Mouse (Mus musculus) CD4-positive helper T cell, adult 2 months (primary cell): ENCODE data around the gene Clpsl2.

Experiments
- DNase-seq: peaks from one replicate; pipeline ENCODE4 v3.0.0-alpha.2; 2012; ENCODE audit warnings: low read depth, missing footprints, low spot score

Gene Clpsl2

DNA sequence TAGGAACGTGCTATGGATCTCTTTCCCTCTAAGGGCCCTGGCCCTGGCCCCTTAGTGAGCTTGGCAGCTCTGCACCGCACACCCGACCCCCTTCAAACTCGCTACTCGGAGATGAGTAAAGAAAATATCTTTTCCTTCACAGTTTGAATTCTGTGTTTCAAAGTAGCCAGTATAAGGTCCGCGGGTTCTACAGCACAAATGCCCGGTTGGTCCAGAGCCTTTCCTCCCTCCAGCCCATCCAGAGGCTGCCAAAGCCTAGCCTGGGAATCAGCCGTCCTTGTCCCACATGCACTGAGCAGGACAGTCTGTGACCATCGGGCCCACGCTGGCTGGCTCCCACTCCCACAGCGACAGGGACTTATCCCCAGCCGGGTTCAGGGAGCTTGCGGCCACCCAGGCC is at the start of gene Clpsl2:
Gene Clpsl2 (plus strand): TSS at position 301 of the 400 bp plus-strand sequence.
- DNase-seq = no peak

DNA sequence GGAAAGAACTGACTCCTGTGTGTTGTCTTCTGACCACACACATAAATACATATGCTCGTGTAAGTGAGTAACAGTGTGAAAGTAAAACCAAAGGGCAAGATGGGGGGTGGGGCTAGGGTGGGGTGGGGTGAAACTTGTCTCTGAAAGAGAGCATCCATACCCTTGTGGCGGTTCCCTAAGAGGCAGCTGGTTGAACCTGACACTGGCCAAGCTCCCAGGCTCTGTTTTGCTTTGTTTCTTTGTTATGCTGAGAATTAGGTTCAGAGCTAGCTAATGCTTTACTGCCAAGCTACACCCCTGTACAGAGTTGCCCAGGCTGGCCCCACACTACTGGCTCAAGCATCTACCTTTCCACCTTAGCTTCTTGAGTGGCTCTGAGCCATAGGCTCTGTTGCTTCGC is 48.7 kb upstream of the Clpsl2 start:
- no peak for DNase-seq

- DNase-seq = no peak
Observed at GRCm38 (mm10) chr17:28502196-28502821, 46.9 kb upstream of the Clpsl2 start.

GRCm38 (mm10) chr17:28504182-28504581 is 45.0 kb upstream of the Clpsl2 start:
- DNase-seq = no peak

- DNase-seq = no peak
Observed at GRCm38 (mm10) chr17:28505591-28505990, 43.6 kb upstream of the Clpsl2 start.

DNA sequence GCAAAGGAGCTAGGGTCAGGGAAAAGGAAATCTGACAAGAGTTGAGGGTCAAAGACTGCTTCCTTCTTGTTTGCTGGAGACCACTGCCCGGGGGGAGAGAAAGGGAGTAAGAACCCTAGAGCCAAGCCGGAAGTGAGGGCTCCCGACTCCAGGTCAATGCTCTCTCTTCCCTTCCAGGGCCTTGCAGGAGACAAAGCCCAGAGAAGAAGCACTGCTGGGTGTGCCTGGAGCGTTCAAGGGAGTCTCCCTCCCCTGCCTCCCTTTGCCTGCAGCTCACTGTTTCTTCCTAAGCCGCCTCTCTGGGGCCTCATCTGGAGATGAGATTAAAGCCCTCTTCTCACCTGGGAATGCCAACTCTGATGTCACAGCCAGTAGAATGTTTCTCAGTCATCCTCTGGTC is 42.3 kb upstream of the Clpsl2 start:
- DNase-seq = no peak

DNA sequence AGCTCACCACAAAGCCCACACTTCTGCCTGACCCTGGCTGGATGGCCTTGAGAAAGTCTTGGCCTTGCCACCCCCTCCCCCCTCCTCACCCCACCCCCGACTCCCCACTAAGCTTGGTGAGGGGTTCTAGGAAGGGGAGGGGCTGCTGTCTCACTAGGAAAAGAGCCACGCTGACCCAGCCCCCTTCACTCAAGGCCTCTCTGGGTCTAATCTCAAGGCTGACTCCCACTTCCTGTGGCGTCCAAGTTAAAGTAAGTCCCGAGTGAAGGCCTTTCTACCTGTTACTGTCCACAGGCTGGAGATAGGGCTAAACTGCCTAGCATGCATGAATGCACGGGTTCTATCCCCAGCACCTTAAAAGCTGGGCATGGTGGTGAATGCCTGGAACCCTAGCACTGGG is 41.7 kb upstream of the Clpsl2 start:
- no peak for DNase-seq

- peak; percentile 26 for DNase-seq
Observed at GRCm38 (mm10) chr17:28510445-28511342, 38.5 kb upstream of the Clpsl2 start.

DNA sequence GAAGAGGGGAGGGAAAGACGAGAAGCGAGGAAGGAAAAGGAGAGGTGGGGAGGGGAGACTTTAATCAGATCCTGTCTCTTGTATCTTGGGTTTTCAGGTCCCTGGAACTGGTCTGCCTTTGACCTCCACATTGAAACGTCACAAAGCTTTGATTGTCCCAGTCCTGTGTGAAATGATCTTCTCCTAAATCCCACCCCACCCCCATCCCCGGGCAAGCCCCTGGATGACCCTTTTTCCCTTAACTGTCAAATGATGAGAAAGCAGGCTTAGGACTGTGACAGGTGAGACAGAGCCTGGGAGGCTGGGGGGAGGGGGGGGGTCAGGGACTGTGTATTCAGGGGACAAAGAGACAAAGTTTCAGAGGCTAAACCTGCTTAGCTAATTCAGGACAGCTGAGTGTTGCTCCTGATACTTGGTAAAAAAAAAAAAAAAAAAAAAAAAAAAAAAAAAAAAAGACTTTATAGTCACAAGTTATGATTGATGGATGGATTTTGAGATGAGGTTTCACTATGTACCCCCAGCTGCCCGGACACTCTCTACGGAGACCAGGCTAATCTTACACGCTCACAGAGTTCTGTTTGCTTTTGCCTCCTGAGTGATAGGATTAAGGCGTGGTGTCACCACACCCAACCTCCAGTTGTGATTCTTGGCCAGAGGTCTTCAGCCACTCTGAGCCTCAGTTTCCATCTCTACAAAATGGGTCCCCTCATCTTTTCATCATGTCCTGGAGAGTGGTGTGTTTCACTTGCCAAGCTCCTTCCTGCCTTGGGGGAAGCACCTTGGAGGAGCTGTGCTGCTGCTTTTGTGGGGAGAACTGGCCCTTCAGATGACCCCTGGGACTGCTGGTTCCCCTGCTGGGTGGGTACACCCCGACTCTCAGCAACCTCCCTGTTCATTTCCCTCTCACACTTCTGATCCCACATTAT is 37.3 kb upstream of the Clpsl2 start:
- DNase-seq = peak; percentile 38

GRCm38 (mm10) chr17:28512696-28513095 is 36.5 kb upstream of the Clpsl2 start:
- no peak for DNase-seq

DNA sequence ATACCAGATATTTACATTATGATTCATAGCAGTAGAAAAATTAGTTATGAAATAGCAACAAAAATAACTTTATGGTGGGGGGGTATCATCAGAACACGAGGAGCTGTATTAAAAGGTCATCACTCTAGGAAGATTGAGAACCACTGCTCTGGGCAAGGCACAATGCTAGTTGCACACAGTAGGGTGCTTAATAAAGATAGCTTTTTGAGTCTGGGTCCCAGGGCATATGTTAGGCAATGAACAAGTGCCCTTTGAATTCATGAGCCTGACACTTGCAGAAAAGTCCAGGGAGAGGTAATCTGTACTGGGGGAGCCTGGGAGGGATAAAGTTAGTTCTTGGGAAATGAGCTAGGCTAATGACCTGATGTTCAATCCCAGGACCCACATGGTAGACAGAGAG is 35.9 kb upstream of the Clpsl2 start:
- no peak for DNase-seq

DNA sequence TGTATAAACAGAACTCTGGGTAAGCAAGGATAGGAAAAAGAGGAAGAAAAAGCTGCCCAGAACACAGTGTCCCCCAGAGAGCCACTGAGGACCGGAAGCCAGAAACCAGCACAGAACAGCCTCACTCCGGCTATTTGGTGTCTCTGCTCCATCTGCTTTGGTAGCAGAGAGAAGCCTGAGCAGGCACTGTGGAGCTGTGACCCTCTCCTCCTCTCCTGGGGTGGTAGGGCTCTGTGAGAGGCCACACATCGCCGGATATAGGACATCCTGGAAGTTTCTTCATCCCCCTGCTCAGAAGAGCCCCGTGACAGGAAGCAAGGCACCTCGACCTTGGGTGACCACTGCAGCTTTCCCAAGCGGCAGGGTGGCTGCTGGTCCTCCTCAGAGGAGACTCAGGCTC is 35.4 kb upstream of the Clpsl2 start:
- DNase-seq = no peak

DNA sequence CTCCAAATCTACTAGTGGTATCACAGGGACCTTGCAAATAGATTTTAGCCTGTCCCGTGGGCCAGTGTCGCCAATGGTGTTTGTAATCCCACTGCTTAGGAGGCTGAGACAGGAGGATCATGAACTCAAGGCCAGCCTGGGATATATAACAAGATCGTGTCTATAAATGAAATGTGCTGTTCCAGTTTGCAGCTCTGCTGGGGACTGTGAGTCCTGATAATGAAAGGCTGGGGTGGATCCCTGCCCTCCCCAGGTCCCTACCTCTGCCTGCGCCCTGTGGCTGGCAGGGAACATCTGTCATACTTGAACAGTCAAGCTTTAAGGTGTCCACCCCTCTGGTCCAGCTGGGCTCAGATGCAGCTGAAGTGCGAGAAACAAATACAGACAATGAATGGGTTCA is 34.7 kb upstream of the Clpsl2 start:
- no peak for DNase-seq

DNA sequence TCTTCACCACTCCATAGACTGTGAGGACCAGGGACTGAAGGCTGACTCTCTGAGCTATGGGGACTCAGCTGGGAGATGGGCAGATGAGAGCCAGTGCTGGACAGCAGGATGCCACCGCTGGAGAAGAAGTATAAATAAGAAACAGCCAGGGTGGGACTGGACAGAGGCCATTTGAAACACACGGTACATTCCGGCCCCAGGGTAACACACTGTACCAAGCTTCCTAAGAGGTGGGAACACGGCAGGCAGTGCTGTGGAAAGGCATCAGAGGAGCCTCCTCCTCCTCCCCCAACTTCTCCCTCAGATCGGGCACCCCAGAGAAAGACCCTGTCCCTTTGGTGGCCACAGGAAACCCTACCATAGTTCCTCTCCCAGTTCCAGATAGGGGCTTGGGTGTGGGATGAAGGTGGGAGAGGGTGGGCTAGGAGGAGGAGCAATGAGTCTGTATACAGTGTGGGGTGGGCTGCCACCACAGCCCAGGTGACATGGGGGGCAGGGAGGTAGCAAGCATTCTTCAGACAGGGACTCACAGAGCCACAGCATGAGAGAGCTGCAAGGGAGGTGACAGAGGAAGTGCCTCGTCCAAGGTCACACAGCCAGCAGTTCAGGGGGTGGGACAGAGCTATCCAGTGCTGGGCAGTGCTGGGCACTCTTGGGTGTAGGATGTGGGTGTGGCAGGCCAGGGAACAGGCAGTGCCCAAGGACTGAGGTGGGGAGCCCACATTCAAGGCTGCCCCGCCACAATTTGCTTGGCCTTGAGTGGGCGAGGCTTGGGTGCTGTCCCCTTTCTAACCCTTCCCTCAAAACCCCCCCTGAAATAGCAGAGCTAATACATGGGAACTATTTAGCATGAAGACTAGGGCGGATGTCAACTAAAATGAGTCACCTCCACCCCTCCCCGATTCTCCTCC is 33.5 kb upstream of the Clpsl2 start:
- DNase-seq = peak; percentile 65

GRCm38 (mm10) chr17:28516881-28517280 is 32.3 kb upstream of the Clpsl2 start:
- peak; percentile 38 for DNase-seq

GRCm38 (mm10) chr17:28517441-28517955 is 31.7 kb upstream of the Clpsl2 start, which contains the start of gene Fkbp5:
Gene Fkbp5, minus strand, starts transcription at chr17:28517527.
- DNase-seq = no peak

GRCm38 (mm10) chr17:28517956-28518614 is 31.1 kb upstream of the Clpsl2 start:
- DNase-seq = peak; percentile 82

DNA sequence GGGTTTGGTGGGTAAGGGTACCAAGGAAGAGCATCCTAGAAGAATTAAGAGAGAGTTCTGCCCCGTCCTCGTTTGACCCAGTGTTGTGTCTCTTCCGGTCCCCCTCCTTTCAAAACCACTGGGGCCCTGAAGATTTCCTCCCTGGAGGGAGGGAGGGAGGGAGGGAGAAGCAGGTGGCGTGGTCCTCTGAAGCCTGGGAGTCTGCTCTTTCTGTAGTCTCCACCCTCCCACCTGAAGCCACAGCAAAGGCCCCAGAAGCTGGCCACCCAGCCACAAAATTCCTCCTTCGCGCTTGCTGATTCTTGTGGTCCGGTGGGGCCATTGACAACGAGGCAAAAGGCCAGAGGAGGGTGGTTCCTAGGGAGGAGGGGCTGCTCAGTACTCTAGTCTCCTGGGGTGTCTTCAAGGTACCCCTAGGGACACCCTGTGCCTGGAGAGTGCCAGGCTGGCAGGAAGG is 30.6 kb upstream of the Clpsl2 start:
- peak; percentile 76 for DNase-seq

GRCm38 (mm10) chr17:28519827-28520226 is 29.4 kb upstream of the Clpsl2 start:
- peak; percentile 40 for DNase-seq

GRCm38 (mm10) chr17:28520561-28520960 is 28.6 kb upstream of the Clpsl2 start:
- DNase-seq = no peak
